Mouse (Mus musculus): Measurements from ENCODE around the gene Vps11. TPM values are rescaled to one million over a fixed set of nuclear protein-coding genes. Genes with fewer than 3 reads are reported as not detected.
A peak's percentile ranks its signal among the peaks of the same experiment; 100 is the strongest.

The Vps11 gene
- total and polyA plus RNA-seq, 2 experiments from 2014 or later, result 17.7 to 27.8 TPM

DNA sequence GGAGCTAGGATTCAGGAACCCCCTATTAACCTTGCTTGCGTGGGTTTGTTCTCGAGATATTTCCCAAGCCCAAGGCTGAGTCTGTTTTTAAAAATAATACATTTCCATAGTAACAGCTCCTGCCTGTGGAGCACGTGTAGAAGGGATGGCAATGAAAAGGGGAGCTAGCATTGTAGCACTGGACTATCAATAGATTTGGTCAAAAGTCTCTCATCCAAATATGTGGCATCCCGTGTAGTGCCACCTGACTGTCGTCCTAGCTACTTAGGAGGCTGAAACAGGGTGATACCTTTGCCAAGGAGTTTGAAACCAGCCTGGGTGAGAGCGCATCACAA is 40.7 kb downstream of the Vps11 start:
- WGBS, result 17% methylated on average over 6 of the region's 6 CpGs
- TF ChIP-seq EP300 (IDR thresholded peaks at IDR 0.05; ENCODE audit: low read depth), result no peak
- no peak for TF ChIP-seq CTCF (IDR thresholded peaks at IDR 0.05; ENCODE audit: low read depth)
- Histone ChIP-seq H3K36me3 (replicated peaks; ENCODE audit: control insufficient read depth, insufficient read depth, low read length) (peaks cover 11% of the 10 kb centered on the region), H3K27me3 (ENCODE audit: control insufficient read depth, insufficient read depth, low read length) (no peaks in the 10 kb centered on the region), H3K4me1 (ENCODE audit: control insufficient read depth, insufficient read depth) (peaks cover 22% of the 10 kb centered on the region), H3K9ac (replicated peaks; ENCODE audit: low read depth, low read length) (peak overlapping the region; percentile 29; the same call in 1 of the 2 replicates), H3K4me2 (ENCODE audit: low read depth, low read length) (peak overlapping the region; percentile 89), H3K27ac (ENCODE audit: low read depth) (peak overlapping the region; percentile 77), H3K9me3 (replicated peaks; ENCODE audit: control insufficient read depth, low read length) (no peaks in the 10 kb centered on the region), H3K4me3 (ENCODE audit: low read depth, low read length) (peak overlapping the region; percentile 96)
- DNase-seq (ENCODE audit: low spot score), result peak; percentile 72
- ATAC-seq (ENCODE audit: insufficient read depth, low read depth), result peak; percentile 19; the same call in 1 of the 2 replicates

DNA sequence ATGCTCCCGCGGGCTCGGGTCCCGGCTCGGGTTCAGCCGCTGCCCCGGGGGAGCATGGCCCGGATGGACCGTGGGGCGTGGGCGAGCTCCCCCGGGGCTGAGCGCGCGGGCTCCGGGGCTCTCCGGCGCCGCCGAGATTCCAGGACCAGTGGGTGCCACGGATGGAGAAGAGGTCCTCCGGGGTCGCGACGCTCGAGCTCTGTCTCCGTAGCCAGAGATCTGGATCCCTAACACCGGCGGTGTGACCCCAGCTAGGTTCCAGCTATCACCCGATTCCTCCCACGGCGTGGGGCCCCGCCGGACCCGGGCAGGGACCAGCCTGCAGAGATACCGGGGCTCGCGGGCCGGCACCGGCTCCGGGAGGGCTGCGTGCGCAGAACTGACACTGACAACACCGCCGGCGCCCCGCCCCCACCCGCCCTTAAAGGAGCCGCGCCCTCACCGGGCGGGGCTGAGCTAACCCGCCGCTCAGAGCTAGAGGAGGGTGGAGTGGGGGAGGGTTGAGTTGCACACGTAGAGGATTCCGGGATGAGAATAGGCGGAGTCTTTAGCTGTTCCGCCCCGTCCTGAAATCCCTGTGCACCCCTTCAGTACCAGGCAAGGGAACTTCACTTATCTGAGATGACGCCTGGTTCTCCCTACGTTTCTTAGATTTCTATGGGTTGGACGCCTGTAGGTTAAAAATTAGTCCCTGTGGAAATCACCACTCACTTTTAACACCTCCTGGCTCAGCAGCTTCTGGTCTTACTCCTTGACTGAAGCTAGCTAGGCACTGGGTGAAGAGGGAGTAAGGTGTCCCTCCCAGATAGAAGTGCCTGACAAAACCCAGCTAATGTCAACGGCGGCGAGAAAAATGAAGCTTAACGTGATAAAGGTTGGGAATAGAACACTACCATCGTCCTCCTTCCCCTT is 41.3 kb downstream of the Vps11 start, which contains the start of gene C2cd2l:
TSS of gene C2cd2l (minus strand) at position 399 of the 912 bp plus-strand sequence.
- ATAC-seq (ENCODE audit: insufficient read depth, low read depth) (peak; percentile 99), DNase-seq (ENCODE audit: low spot score) (peak; percentile 99)
- Histone ChIP-seq H3K27me3 (ENCODE audit: control insufficient read depth, insufficient read depth, low read length) (no peaks in the 10 kb centered on the region), H3K9ac (replicated peaks; ENCODE audit: low read depth, low read length) (peak within 1 kb of the TSS; percentile 88), H3K27ac (ENCODE audit: low read depth) (peak within 1 kb of the TSS; percentile 77), H3K36me3 (replicated peaks; ENCODE audit: control insufficient read depth, insufficient read depth, low read length) (peaks cover 18% of the 10 kb centered on the region), H3K4me1 (ENCODE audit: control insufficient read depth, insufficient read depth) (peaks cover 20% of the 10 kb centered on the region), H3K4me2 (ENCODE audit: low read depth, low read length) (peak within 1 kb of the TSS; percentile 89), H3K9me3 (replicated peaks; ENCODE audit: control insufficient read depth, low read length) (no peaks in the 10 kb centered on the region), H3K4me3 (ENCODE audit: low read depth, low read length) (peak within 1 kb of the TSS; percentile 96)
- under 1% methylated on average over 67 of the region's 67 CpGs for WGBS
- no peak for TF ChIP-seq CTCF (IDR thresholded peaks at IDR 0.05; ENCODE audit: low read depth)
- TF ChIP-seq EP300 (IDR thresholded peaks at IDR 0.05; ENCODE audit: low read depth), result peak; percentile 86; the same call in 1 of the 2 replicates

- H3K36me3 ChIP-seq (replicated peaks; ENCODE audit: control insufficient read depth, insufficient read depth, low read length), result peaks cover 26% of the 10 kb centered on the region
- peaks cover 20% of the 10 kb centered on the region for H3K4me1 ChIP-seq (ENCODE audit: control insufficient read depth, insufficient read depth)
- ATAC-seq (ENCODE audit: insufficient read depth, low read depth), result no peak; the same call in 1 of the 2 replicates
- H3K27ac ChIP-seq (ENCODE audit: low read depth), result peak overlapping the region; percentile 72
- WGBS, result 4% methylated on average over 37 of the region's 37 CpGs
- peak overlapping the region; percentile 89 for H3K4me2 ChIP-seq (ENCODE audit: low read depth, low read length)
- H3K4me3 ChIP-seq (ENCODE audit: low read depth, low read length), result peak overlapping the region; percentile 96
- H3K9ac ChIP-seq (replicated peaks; ENCODE audit: low read depth, low read length), result peak overlapping the region; percentile 88
- H3K27me3 ChIP-seq (ENCODE audit: control insufficient read depth, insufficient read depth, low read length), result no peaks in the 10 kb centered on the region
- TF ChIP-seq EP300 (IDR thresholded peaks at IDR 0.05; ENCODE audit: low read depth) (no peak), CTCF (IDR thresholded peaks at IDR 0.05; ENCODE audit: low read depth) (no peak)
- H3K9me3 ChIP-seq (replicated peaks; ENCODE audit: control insufficient read depth, low read length), result no peaks in the 10 kb centered on the region
- no peak for DNase-seq (ENCODE audit: low spot score)
Observed at GRCm38 (mm10) chr9:44319105-44319886, 42.2 kb downstream of the Vps11 start.

DNA sequence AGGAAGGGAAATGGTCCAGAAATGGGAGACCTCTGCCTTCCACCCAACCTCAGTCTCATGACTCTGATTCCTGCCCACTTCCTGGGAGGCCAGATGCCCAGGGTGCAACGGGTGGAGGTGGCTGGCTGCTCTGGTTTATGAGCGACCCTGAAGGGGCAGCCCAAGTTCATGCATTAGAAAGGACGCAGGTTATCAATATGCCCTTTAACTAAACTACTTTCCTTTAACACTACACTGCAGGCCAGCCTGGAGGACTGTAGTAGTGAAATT is 42.7 kb downstream of the Vps11 start:
- H3K9ac ChIP-seq (replicated peaks; ENCODE audit: low read depth, low read length), result peak overlapping the region; percentile 88
- H3K36me3 ChIP-seq (replicated peaks; ENCODE audit: control insufficient read depth, insufficient read depth, low read length), result peaks cover 31% of the 10 kb centered on the region
- WGBS, result 32% methylated on average over 3 of the region's 3 CpGs
- H3K4me3 ChIP-seq (ENCODE audit: low read depth, low read length), result peak overlapping the region; percentile 96
- ATAC-seq (ENCODE audit: insufficient read depth, low read depth), result no peak
- TF ChIP-seq CTCF (IDR thresholded peaks at IDR 0.05; ENCODE audit: low read depth) (no peak), EP300 (IDR thresholded peaks at IDR 0.05; ENCODE audit: low read depth) (no peak)
- H3K9me3 ChIP-seq (replicated peaks; ENCODE audit: control insufficient read depth, low read length), result no peaks in the 10 kb centered on the region
- H3K27me3 ChIP-seq (ENCODE audit: control insufficient read depth, insufficient read depth, low read length), result no peaks in the 10 kb centered on the region
- H3K4me1 ChIP-seq (ENCODE audit: control insufficient read depth, insufficient read depth), result peaks cover 20% of the 10 kb centered on the region
- H3K4me2 ChIP-seq (ENCODE audit: low read depth, low read length), result peak overlapping the region; percentile 89
- no peak overlapping the region for H3K27ac ChIP-seq (ENCODE audit: low read depth)
- no peak for DNase-seq (ENCODE audit: low spot score)

GRCm38 (mm10) chr9:44318076-44318825 is 43.2 kb downstream of the Vps11 start:
- H3K4me3 ChIP-seq (ENCODE audit: low read depth, low read length), result peak overlapping the region; percentile 96
- H3K4me2 ChIP-seq (ENCODE audit: low read depth, low read length), result peak overlapping the region; percentile 89
- no peak overlapping the region for H3K27ac ChIP-seq (ENCODE audit: low read depth)
- H3K36me3 ChIP-seq (replicated peaks; ENCODE audit: control insufficient read depth, insufficient read depth, low read length), result peaks cover 37% of the 10 kb centered on the region
- no peaks in the 10 kb centered on the region for H3K9me3 ChIP-seq (replicated peaks; ENCODE audit: control insufficient read depth, low read length)
- TF ChIP-seq CTCF (IDR thresholded peaks at IDR 0.05; ENCODE audit: low read depth) (no peak), EP300 (IDR thresholded peaks at IDR 0.05; ENCODE audit: low read depth) (no peak)
- WGBS, result 53% methylated on average over 5 of the region's 5 CpGs
- DNase-seq (ENCODE audit: low spot score) (no peak), ATAC-seq (ENCODE audit: insufficient read depth, low read depth) (no peak)
- H3K27me3 ChIP-seq (ENCODE audit: control insufficient read depth, insufficient read depth, low read length), result no peaks in the 10 kb centered on the region
- H3K4me1 ChIP-seq (ENCODE audit: control insufficient read depth, insufficient read depth), result peaks cover 20% of the 10 kb centered on the region
- H3K9ac ChIP-seq (replicated peaks; ENCODE audit: low read depth, low read length), result peak overlapping the region; percentile 88

Measured in heart, postnatal 0 days (tissue).